Mouse (Mus musculus) urinary bladder, adult 2 months (tissue): ENCODE data around the gene Gfm1. TPM values are rescaled to one million over a fixed set of nuclear protein-coding genes. Genes with fewer than 3 reads are reported as not detected.

Experiments
- DNase-seq: peaks from one replicate; pipeline ENCODE4 v3.0.0; 2022; ENCODE audit warnings: low spot score
- polyA plus RNA-seq: library from polyadenylated mRNA; depleted of rRNA; stranded (reverse); fragments of >200 nt; gene quantifications from 2 replicates; pipeline ENCODE4 v1.2.3, GENCODE M21; 2012; rRNA removed

The Gfm1 gene
- polyA plus RNA-seq, 1 experiment = 28.5 TPM

- no peak for DNase-seq
These were observed 66.4 kb downstream of the Gfm1 start for GRCm38 (mm10) chr3:67496310-67496709.

GRCm38 (mm10) chr3:67497998-67498397 is 68.1 kb downstream of the Gfm1 start:
- no peak for DNase-seq

DNA sequence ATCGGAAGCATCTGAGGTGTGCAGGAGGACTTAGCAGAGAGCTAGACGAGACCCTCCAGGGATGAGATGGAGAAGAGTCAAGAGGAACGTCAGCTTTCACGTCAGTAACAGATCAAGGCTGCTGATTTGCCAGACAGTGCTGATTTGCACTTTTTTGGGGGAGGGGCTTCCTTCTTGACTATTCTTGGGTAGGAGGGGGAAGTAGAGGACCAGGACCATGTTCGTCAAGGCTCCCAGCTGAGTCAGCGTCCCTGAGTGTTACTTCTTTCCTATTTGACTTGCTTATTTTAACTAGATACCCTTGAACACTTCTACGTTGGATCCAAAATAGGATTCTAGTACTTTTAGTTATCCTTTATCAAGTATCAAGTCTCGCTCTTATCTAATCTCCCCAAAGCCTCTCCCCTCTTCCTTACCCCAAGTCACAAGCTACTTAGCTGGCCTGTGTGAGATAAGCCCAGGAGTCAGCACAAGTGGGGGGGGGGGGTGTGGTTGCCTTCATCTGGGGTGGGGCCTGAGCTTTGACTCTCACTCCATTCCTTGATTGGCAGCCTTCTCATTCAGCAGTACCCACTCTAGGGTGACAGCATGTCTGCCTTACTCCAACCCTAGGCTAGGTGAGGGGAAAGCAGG is 69.0 kb downstream of the Gfm1 start:
- no peak for DNase-seq

GRCm38 (mm10) chr3:67499406-67499791 is 69.5 kb downstream of the Gfm1 start:
- no peak for DNase-seq

GRCm38 (mm10) chr3:67503878-67504277 is 74.0 kb downstream of the Gfm1 start:
- DNase-seq = no peak

DNA sequence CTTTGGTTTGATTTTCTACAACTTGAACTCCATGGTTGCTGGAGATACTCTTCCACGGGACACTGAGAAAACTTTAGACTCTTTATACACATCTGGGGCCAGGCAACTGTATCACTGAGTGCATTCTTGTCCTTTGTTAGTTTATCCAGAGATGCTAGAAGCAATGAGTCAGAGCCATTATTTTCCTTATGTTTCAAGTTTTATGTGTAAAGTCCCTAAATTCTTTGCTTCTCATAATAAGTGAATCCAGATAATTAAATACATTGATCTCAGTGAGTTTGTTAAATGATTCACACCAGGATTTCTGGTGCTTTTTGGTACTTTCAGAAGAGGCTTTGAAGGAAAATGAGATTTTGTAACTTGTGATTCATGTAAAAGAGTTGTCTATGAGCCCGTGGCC is 75.4 kb downstream of the Gfm1 start:
- DNase-seq = no peak

DNA sequence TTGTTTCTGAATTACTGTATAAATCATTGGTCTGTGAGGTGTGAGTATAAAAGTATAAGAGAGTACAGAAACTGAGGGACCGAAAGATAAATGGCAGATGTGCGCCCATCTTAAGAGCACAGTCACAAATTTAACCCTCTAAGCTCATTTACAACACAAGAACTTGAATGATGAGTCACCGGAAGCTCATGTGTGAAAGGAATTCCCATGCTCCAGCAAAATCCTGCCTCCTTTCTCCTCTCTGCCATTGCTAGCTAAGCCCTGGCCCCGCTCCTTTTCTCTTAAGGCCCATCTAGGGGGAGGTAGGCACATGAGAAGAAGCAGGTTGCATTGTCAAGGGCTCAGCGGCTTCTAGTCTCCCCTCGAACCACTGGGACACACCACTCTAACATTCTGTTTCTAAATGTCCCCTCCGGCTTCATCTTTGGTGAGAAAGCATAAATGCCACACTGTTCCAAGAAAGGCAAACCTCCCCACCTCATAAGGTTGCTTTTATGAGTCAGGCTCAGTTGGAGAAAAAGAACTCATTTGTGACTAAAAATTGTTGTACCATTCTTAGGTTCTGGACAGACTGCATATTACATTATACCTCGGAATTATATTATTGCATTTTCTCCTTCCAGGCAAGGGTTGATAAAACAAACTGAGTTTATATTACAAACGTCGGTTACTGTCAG is 78.5 kb downstream of the Gfm1 start:
- DNase-seq = no peak

GRCm38 (mm10) chr3:67512807-67513206 is 82.9 kb downstream of the Gfm1 start:
- peak; percentile 28 for DNase-seq

GRCm38 (mm10) chr3:67514801-67515273 is 84.9 kb downstream of the Gfm1 start:
- DNase-seq = no peak

DNA sequence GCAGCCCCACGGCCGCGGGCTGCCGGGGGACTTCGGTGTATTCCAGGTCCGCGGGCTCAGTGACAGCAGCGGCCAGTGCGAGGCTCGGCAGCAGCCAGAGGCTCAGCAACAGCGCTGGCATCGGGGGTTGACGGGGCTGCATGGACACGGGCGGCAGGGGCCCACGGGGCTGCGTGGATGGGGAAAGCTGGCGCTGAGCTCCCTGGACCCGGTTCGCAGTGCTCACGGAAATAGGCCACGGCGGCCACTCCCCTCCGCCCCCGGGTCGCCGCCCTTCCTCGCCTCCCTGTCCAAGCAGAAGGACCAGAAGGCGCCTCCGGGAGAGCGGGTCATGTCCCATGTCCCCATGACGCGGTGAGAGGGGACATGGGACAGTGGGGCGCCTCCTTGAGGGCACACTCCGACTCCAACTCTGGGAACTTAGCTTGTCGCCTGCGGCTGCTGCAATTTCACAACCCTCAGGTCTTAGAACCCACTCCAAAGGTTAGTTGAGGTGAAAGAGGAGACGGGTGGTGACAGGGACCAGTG is 85.4 kb downstream of the Gfm1 start, which contains the start of gene Rarres1:
Gene Rarres1 (minus strand): TSS at position 250 of the 528 bp plus-strand sequence.
- no peak for DNase-seq

DNA sequence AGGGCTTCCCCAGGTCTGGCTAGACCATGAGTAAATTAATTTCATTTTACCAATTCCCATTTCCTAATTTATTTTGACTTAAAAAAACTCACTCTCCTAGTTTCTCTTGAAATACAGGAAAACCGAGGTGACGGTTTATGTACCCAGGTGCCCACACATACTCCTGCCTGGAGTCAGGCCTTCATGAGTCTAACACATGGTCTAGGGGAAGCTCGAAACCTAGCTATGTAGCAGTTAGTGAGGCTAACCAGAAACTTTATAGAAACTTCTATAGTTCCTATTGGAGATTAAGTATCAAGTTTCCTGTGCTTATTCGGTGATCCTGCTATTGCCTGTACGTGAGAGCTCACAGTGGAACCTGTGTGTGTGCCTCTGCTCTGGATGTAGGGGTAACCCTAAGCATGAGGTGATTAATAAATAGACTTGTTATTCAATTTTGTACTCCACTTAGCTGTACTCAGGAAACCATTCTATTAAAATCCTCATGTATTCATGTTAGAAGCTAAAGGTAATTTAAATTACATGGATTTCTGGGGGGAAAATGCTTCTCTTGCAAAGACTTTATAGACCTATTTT is 90.8 kb downstream of the Gfm1 start:
- DNase-seq = no peak

- no peak for DNase-seq
These were observed 92.8 kb downstream of the Gfm1 start for GRCm38 (mm10) chr3:67522709-67523108.

DNA sequence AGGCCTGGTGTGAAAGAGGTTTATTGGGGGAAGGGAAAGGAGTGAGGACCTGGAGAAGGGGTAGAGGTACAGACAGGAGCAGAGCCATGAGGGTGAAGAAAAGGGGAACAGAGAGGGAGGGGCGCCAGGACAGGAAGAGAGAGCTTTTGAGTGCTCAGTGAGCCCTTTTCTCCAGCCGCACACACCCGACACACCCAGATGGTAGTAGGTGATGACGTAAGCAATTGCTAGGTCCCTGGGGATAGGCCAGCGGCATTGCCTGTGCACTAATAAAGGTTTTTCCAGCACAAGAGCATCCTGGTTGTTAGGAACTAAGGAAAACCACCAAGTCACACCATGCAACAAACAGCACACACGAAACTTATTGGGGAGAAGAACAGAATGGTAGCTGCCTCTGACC is 94.9 kb downstream of the Gfm1 start:
- DNase-seq = no peak

Other genes starting within 250 kb of the Gfm1 start
- 0.92 and 0.97 TPM in 2 replicates for gene Mlf1, start 56.0 kb upstream of the Gfm1 start, polyA plus RNA-seq
- not detected in 2 replicates for gene Gm17402, start 54.9 kb upstream of the Gfm1 start, polyA plus RNA-seq
- gene Lxn, start 33.8 kb downstream of the Gfm1 start, polyA plus RNA-seq = 31.9 and 34.4 TPM in 2 replicates
- 0.55 and 0.91 TPM in 2 replicates for gene Rarres1, start 85.4 kb downstream of the Gfm1 start, polyA plus RNA-seq
- 41.6 and 42.2 TPM in 2 replicates for gene Mfsd1, start 152.6 kb downstream of the Gfm1 start, polyA plus RNA-seq